Mouse (Mus musculus): ENCODE measurements at regions not wholly inside any gene's neighbourhood (a gene's known extent, or its start where the extent isn't known, plus 50 kb on each side); places are given as distances from the start of the nearest gene placed in this dataset.

GRCm38 (mm10) chr14:102469326-102469725, 513.1 kb downstream of the Kctd12 start:
- no peaks in the 10 kb centered on the region for H3K9me3 ChIP-seq (replicated peaks)
- 60% methylated on average over 4 of the region's 4 CpGs for WGBS

GRCm38 (mm10) chr14:102461001-102461400, 521.4 kb downstream of the Kctd12 start:
- no peak overlapping the region for H3K4me2 ChIP-seq
- no peaks in the 10 kb centered on the region for H3K4me1 ChIP-seq
- no peak for ATAC-seq (replicated peaks; ENCODE audit: low FRiP score)
- H3K27ac ChIP-seq, result no peak overlapping the region
- H3K9me3 ChIP-seq (replicated peaks), result no peaks in the 10 kb centered on the region
- no peak overlapping the region for H3K9ac ChIP-seq
- no peak overlapping the region for H3K4me3 ChIP-seq (replicated peaks)
- H3K27me3 ChIP-seq, result no peaks in the 10 kb centered on the region
- no peaks in the 10 kb centered on the region for H3K36me3 ChIP-seq
- 73% methylated on average over 1 of the region's 1 CpGs for WGBS

More at GRCm38 (mm10) chr14:102469326-102469725, 513.1 kb downstream of the Kctd12 start:
- H3K4me1 ChIP-seq, result no peaks in the 10 kb centered on the region
- H3K4me3 ChIP-seq (replicated peaks), result no peak overlapping the region
- H3K27me3 ChIP-seq, result no peaks in the 10 kb centered on the region
- H3K27ac ChIP-seq, result no peak overlapping the region
- H3K9ac ChIP-seq, result no peak overlapping the region
- no peak for ATAC-seq (replicated peaks; ENCODE audit: low FRiP score)
- H3K4me2 ChIP-seq, result no peak overlapping the region
- H3K36me3 ChIP-seq, result no peaks in the 10 kb centered on the region

- WGBS, result 84% methylated on average over 2 of the region's 2 CpGs
- Histone ChIP-seq H3K36me3 (no peaks in the 10 kb centered on the region), H3K27me3 (no peaks in the 10 kb centered on the region), H3K27ac (no peak overlapping the region), H3K4me1 (no peaks in the 10 kb centered on the region), H3K9me3 (replicated peaks) (no peaks in the 10 kb centered on the region), H3K4me3 (replicated peaks) (no peak overlapping the region), H3K4me2 (no peak overlapping the region), H3K9ac (no peak overlapping the region)
- ATAC-seq (replicated peaks; ENCODE audit: low FRiP score), result no peak
These were observed 542.7 kb downstream of the Kctd12 start for GRCm38 (mm10) chr14:102439738-102440137.

- Histone ChIP-seq H3K9ac (no peak overlapping the region), H3K4me3 (replicated peaks) (no peak overlapping the region), H3K4me2 (no peak overlapping the region), H3K4me1 (no peaks in the 10 kb centered on the region), H3K27ac (no peak overlapping the region), H3K36me3 (no peaks in the 10 kb centered on the region), H3K27me3 (no peaks in the 10 kb centered on the region), H3K9me3 (replicated peaks) (no peaks in the 10 kb centered on the region)
- 57% methylated on average over 4 of the region's 4 CpGs for WGBS
- ATAC-seq (replicated peaks; ENCODE audit: low FRiP score), result peak; percentile 56; the same call in 1 of the 2 replicates
These were observed 578.9 kb downstream of the Kctd12 start for GRCm38 (mm10) chr14:102403397-102404115.

GRCm38 (mm10) chr14:102402061-102402689, 580.3 kb downstream of the Kctd12 start:
- ATAC-seq (replicated peaks; ENCODE audit: low FRiP score), result no peak
- H3K27me3 ChIP-seq, result no peaks in the 10 kb centered on the region
- H3K36me3 ChIP-seq, result no peaks in the 10 kb centered on the region
- H3K27ac ChIP-seq, result no peak overlapping the region
- H3K4me1 ChIP-seq, result no peaks in the 10 kb centered on the region
- WGBS, result 54% methylated on average over 4 of the region's 4 CpGs
- no peak overlapping the region for H3K4me2 ChIP-seq
- H3K4me3 ChIP-seq (replicated peaks), result no peak overlapping the region
- H3K9ac ChIP-seq, result no peak overlapping the region
- H3K9me3 ChIP-seq (replicated peaks), result no peaks in the 10 kb centered on the region

- Histone ChIP-seq H3K4me1 (no peaks in the 10 kb centered on the region), H3K9ac (no peak overlapping the region), H3K36me3 (no peaks in the 10 kb centered on the region), H3K9me3 (replicated peaks) (no peaks in the 10 kb centered on the region), H3K27me3 (no peaks in the 10 kb centered on the region), H3K27ac (no peak overlapping the region), H3K4me2 (no peak overlapping the region), H3K4me3 (replicated peaks) (no peak overlapping the region)
- no peak for ATAC-seq (replicated peaks; ENCODE audit: low FRiP score)
- 78% methylated on average over 7 of the region's 7 CpGs for WGBS
These were observed 586.3 kb downstream of the Kctd12 start for GRCm38 (mm10) chr14:102396036-102396734.

- ATAC-seq (replicated peaks; ENCODE audit: low FRiP score), result no peak
- Histone ChIP-seq H3K27ac (no peak overlapping the region), H3K4me3 (replicated peaks) (no peak overlapping the region), H3K9ac (no peak overlapping the region), H3K27me3 (no peaks in the 10 kb centered on the region), H3K4me1 (no peaks in the 10 kb centered on the region), H3K4me2 (no peak overlapping the region), H3K36me3 (no peaks in the 10 kb centered on the region), H3K9me3 (replicated peaks) (no peaks in the 10 kb centered on the region)
- WGBS, result 79% methylated on average over 3 of the region's 3 CpGs
These were observed 590.1 kb downstream of the Kctd12 start for GRCm38 (mm10) chr14:102392351-102392750.

- Histone ChIP-seq H3K27ac (no peak overlapping the region), H3K9me3 (replicated peaks) (no peaks in the 10 kb centered on the region), H3K36me3 (no peaks in the 10 kb centered on the region), H3K27me3 (no peaks in the 10 kb centered on the region), H3K9ac (no peak overlapping the region), H3K4me1 (no peaks in the 10 kb centered on the region), H3K4me2 (no peak overlapping the region), H3K4me3 (replicated peaks) (no peak overlapping the region)
- 27% methylated on average over 5 of the region's 5 CpGs for WGBS
- ATAC-seq (replicated peaks; ENCODE audit: low FRiP score), result peak; percentile 92
These were observed 609.4 kb downstream of the Kctd12 start for GRCm38 (mm10) chr14:102372994-102373567.

- Histone ChIP-seq H3K4me2 (no peak overlapping the region), H3K36me3 (no peaks in the 10 kb centered on the region), H3K27me3 (no peaks in the 10 kb centered on the region), H3K27ac (no peak overlapping the region), H3K4me3 (replicated peaks) (no peak overlapping the region), H3K9me3 (replicated peaks) (no peaks in the 10 kb centered on the region), H3K9ac (no peak overlapping the region), H3K4me1 (no peaks in the 10 kb centered on the region)
- no peak for ATAC-seq (replicated peaks; ENCODE audit: low FRiP score)
- WGBS, result 78% methylated on average over 2 of the region's 2 CpGs
These were observed 620.8 kb downstream of the Kctd12 start for GRCm38 (mm10) chr14:102361589-102361988.

- H3K4me1 ChIP-seq, result no peaks in the 10 kb centered on the region
- no peak overlapping the region for H3K4me2 ChIP-seq
- no peaks in the 10 kb centered on the region for H3K36me3 ChIP-seq
- H3K9ac ChIP-seq, result no peak overlapping the region
- no peaks in the 10 kb centered on the region for H3K27me3 ChIP-seq
- no peak overlapping the region for H3K4me3 ChIP-seq (replicated peaks)
- no peak for ATAC-seq (replicated peaks; ENCODE audit: low FRiP score)
- no peak overlapping the region for H3K27ac ChIP-seq
- H3K9me3 ChIP-seq (replicated peaks), result no peaks in the 10 kb centered on the region
These were observed 599.7 kb downstream of the Lmo7 start for GRCm38 (mm10) chr14:102329409-102329808.

- no peak overlapping the region for H3K27ac ChIP-seq
- H3K9me3 ChIP-seq (replicated peaks), result no peaks in the 10 kb centered on the region
- 71% methylated on average over 6 of the region's 6 CpGs for WGBS
- H3K9ac ChIP-seq, result no peak overlapping the region
- no peaks in the 10 kb centered on the region for H3K36me3 ChIP-seq
- H3K27me3 ChIP-seq, result no peaks in the 10 kb centered on the region
- no peaks in the 10 kb centered on the region for H3K4me1 ChIP-seq
- ATAC-seq (replicated peaks; ENCODE audit: low FRiP score), result no peak
- H3K4me2 ChIP-seq, result no peak overlapping the region
- H3K4me3 ChIP-seq (replicated peaks), result no peak overlapping the region
These were observed 576.6 kb downstream of the Lmo7 start for GRCm38 (mm10) chr14:102306332-102306731.

GRCm38 (mm10) chr14:102302826-102303225, 573.1 kb downstream of the Lmo7 start:
- Histone ChIP-seq H3K27ac (no peak overlapping the region), H3K9ac (no peak overlapping the region), H3K36me3 (no peaks in the 10 kb centered on the region), H3K4me2 (no peak overlapping the region), H3K27me3 (no peaks in the 10 kb centered on the region), H3K9me3 (replicated peaks) (no peaks in the 10 kb centered on the region), H3K4me3 (replicated peaks) (no peak overlapping the region), H3K4me1 (no peaks in the 10 kb centered on the region)
- 86% methylated on average over 2 of the region's 2 CpGs for WGBS
- no peak for ATAC-seq (replicated peaks; ENCODE audit: low FRiP score)
